Mouse (Mus musculus) ES-E14 (cell line): ENCODE results near the gene Clic4. TPM values are rescaled to one million over a fixed set of nuclear protein-coding genes. Genes with fewer than 3 reads are reported as not detected.

Experiments used
- DNase-seq: peaks from one replicate; pipeline ENCODE4 v3.0.0-alpha.2; 2013; ENCODE audit warnings: low read depth, low spot score
- H3K27ac ChIP-seq: 2 replicates; pipeline ENCODE4 v1.5.1; 2012; ENCODE audit warnings: low read depth, mild to moderate bottlenecking, low read length, moderate library complexity, mixed read lengths; ENCODE audit not compliant: poor library complexity, insufficient read depth, severe bottlenecking
- H3K36me3 ChIP-seq: 2 replicates; pipeline ENCODE4 v1.6.1; 2012; ENCODE audit warnings: mild to moderate bottlenecking, low read length, moderate library complexity, mixed read lengths; ENCODE audit not compliant: control insufficient read depth, poor library complexity, insufficient read depth, severe bottlenecking
- H3K4me1 ChIP-seq, 2 experiments: fragments of 150-350 bp in 1 of 2; sonication (generic) in 1 of 2; 2 replicates each; pipeline ENCODE4 v1.6.1; 2012; ENCODE audit warnings: low read length in 2 of 2, mild to moderate bottlenecking in 1 of 2, mixed read lengths in 1 of 2; ENCODE audit not compliant: control insufficient read depth in 2 of 2, insufficient read depth in 2 of 2, poor library complexity in 1 of 2
- H3K4me3 ChIP-seq, 2 experiments: fragments of 150-350 bp in 1 of 2; sonication (generic) in 1 of 2; 2 replicates each; pipeline ENCODE4 v1.5.1; 2012; ENCODE audit warnings: low read length in 2 of 2, low read depth in 1 of 2, mild to moderate bottlenecking in 1 of 2, mixed read lengths in 1 of 2; ENCODE audit not compliant: insufficient read depth in 1 of 2, poor library complexity in 1 of 2, severe bottlenecking in 1 of 2
- H3K9ac ChIP-seq: 2 replicates; pipeline ENCODE4 v1.6.1; 2012; ENCODE audit warnings: low read depth, mild to moderate bottlenecking, low read length, mixed read lengths; ENCODE audit not compliant: poor library complexity, insufficient read depth, severe bottlenecking
- H3K9me3 ChIP-seq: fragments of 150-350 bp; sonication (generic); 2 replicates; pipeline ENCODE4 v1.6.1; 2012; ENCODE audit warnings: low read depth, mild to moderate bottlenecking, low read length; ENCODE audit not compliant: control insufficient read depth, insufficient read depth
- CHD2 ChIP-seq: IDR thresholded peaks from 2 replicates; pipeline ENCODE4 v1.6.1; 2014; ENCODE audit warnings: mild to moderate bottlenecking, low read depth, low read length, inconsistent platforms
- HCFC1 ChIP-seq: IDR thresholded peaks from 2 replicates; pipeline ENCODE4 v1.6.1; 2012; ENCODE audit warnings: low read length, inconsistent platforms, borderline replicate concordance; ENCODE audit not compliant: insufficient read depth
- MAFK ChIP-seq: IDR thresholded peaks from 2 replicates; pipeline ENCODE4 v1.6.1; 2014; ENCODE audit warnings: mild to moderate bottlenecking, low read depth, low read length, inconsistent platforms; ENCODE audit not compliant: insufficient read depth
- ZC3H11A ChIP-seq: IDR thresholded peaks from 2 replicates; pipeline ENCODE4 v1.6.1; 2012; ENCODE audit warnings: low read depth, mild to moderate bottlenecking, inconsistent platforms, low read length, borderline replicate concordance
- ZNF384 ChIP-seq: IDR thresholded peaks from 2 replicates; pipeline ENCODE4 v1.6.1; 2012; ENCODE audit warnings: low read depth, low read length, inconsistent platforms
- in situ Hi-C, 2 experiments: fragments of 600-800 bp; cut with MboI; formaldehyde crosslinking; loops; one replicate each; pipeline ENCODE4 v1.15.1; 2025; ENCODE audit warnings: low sequenced_read_pairs in 2 of 2, inconsistent platforms in 1 of 2; ENCODE audit not compliant: unreplicated experiment in 2 of 2
- total RNA-seq: library from RNA; depleted of rRNA; stranded (reverse); fragments of 300-350 nt; gene quantifications from 2 replicates; pipeline ENCODE4 v1.2.3, GENCODE M21; 2012; rRNA removed

The Clic4 gene
- total RNA-seq, 1 experiment: 69.3 TPM

GRCm38 (mm10) chr4:135165761-135166160 lies 106.9 kb downstream of the Clic4 start:
- Histone ChIP-seq H3K27ac (no peak overlapping the region), H3K4me1 (peaks cover 5 to 15% of the 10 kb centered on the region in 2 experiments; a peak in 2 of 4 replicates), H3K4me3 (no peak overlapping the region), H3K36me3 (no peaks in the 10 kb centered on the region), H3K9ac (no peak overlapping the region), H3K9me3 (no peaks in the 10 kb centered on the region)
- TF ChIP-seq HCFC1 (no peak), ZC3H11A (no peak), MAFK (no peak), ZNF384 (no peak), CHD2 (no peak)
- DNase-seq: no peak
- in situ Hi-C loops: no loop called here

Other genes with a start within 250 kb of the Clic4 start
- gene Runx3, start 152.2 kb downstream of the Clic4 start, total RNA-seq: 0.49 and 0.63 TPM in 2 replicates
- gene Srrm1, start 80.5 kb upstream of the Clic4 start, total RNA-seq: 62.4 and 62.8 TPM in 2 replicates
- gene Ncmap, start 125.4 kb upstream of the Clic4 start, total RNA-seq: 1.2 and 1.6 TPM in 2 replicates
- gene Rcan3, start 161.0 kb upstream of the Clic4 start, total RNA-seq: 11.2 and 14.6 TPM in 2 replicates
- gene Stpg1, start 222.0 kb upstream of the Clic4 start, total RNA-seq: 0.09 and 0.26 TPM in 2 replicates
- gene Nipal3, start 222.2 kb upstream of the Clic4 start, total RNA-seq: 15.3 and 35.0 TPM in 2 replicates